Mouse (Mus musculus) limb, embryonic 13.5 days (tissue): ENCODE measurements around the gene Olfr1351. TPM values are rescaled to one million over a fixed set of nuclear protein-coding genes. Genes with fewer than 3 reads are reported as not detected.
"Not testable (repeated sequence)": the region's sequence is repeated elsewhere in the genome, so short reads cannot be mapped to it uniquely, and the experiment has no call there.

Source experiments
- ATAC-seq: fragments of 200-750 bp; cut with Nextera tagmentation; 2 replicates; pipeline ENCODE4 v1.8.0; 2017; ENCODE audit warnings: low read depth, moderate number of reproducible peaks, moderate TSS enrichment; ENCODE audit not compliant: low FRiP score
- H3K27ac ChIP-seq: fragments of 300-500 bp; sonication (generic); 2 replicates; pipeline ENCODE4 v1.5.1; 2015; ENCODE audit warnings: inconsistent platforms, mild to moderate bottlenecking, moderate library complexity
- H3K27me3 ChIP-seq: fragments of 300-500 bp; sonication (generic); 2 replicates; pipeline ENCODE4 v1.6.1; 2015; ENCODE audit warnings: mild to moderate bottlenecking, inconsistent platforms
- H3K36me3 ChIP-seq: fragments of 300-500 bp; sonication (generic); 2 replicates; pipeline ENCODE4 v1.6.1; 2015; ENCODE audit warnings: inconsistent platforms, mild to moderate bottlenecking, moderate library complexity
- H3K4me1 ChIP-seq: fragments of 300-500 bp; sonication (generic); 2 replicates; pipeline ENCODE4 v1.6.1; 2015; ENCODE audit warnings: inconsistent platforms
- H3K4me2 ChIP-seq: fragments of 300-500 bp; sonication (generic); replicated peaks from 2 replicates; pipeline ENCODE4 v1.6.1; 2015; ENCODE audit warnings: inconsistent platforms, mild to moderate bottlenecking, moderate library complexity
- H3K4me3 ChIP-seq: fragments of 300-500 bp; sonication (generic); 2 replicates; pipeline ENCODE4 v1.5.1; 2015; ENCODE audit warnings: moderate library complexity, mild to moderate bottlenecking, inconsistent platforms
- H3K9ac ChIP-seq: fragments of 300-500 bp; sonication (generic); 2 replicates; pipeline ENCODE4 v1.6.1; 2015; ENCODE audit warnings: mild to moderate bottlenecking, inconsistent platforms
- H3K9me3 ChIP-seq: fragments of 300-500 bp; sonication (generic); 2 replicates; pipeline ENCODE4 v1.6.1; 2016; ENCODE audit warnings: inconsistent platforms
- WGBS: fragments of 180-500 bp; shearing (Covaris S2); methylation state at CpG from one replicate; pipeline ENCODE4 v1.1.7; 2015; 5-methylcytosine and 5-hydroxymethylcytosine counted together
- polyA plus RNA-seq: library from polyadenylated mRNA; unstranded; fragments of >200 nt; fragmentation: Nextera tagmentation; extraction: Ambion mirVana; gene quantifications from 2 replicates; pipeline ENCODE4 v1.2.1, GENCODE M21; 2015

The Olfr1351 gene
- not detected in 2 replicates for polyA plus RNA-seq

- H3K27ac ChIP-seq, result no peak within 1 kb of the TSS
- H3K4me3 ChIP-seq, result no peak within 1 kb of the TSS
- ATAC-seq, result no peak
- H3K9ac ChIP-seq, result no peak within 1 kb of the TSS
- no peaks in the 10 kb centered on the region for H3K9me3 ChIP-seq
- H3K27me3 ChIP-seq, result no peaks in the 10 kb centered on the region
- no peak within 1 kb of the TSS for H3K4me2 ChIP-seq
- 71% methylated on average over 1 of the region's 1 CpGs for WGBS
- H3K36me3 ChIP-seq, result no peaks in the 10 kb centered on the region
- H3K4me1 ChIP-seq, result no peaks in the 10 kb centered on the region
These were observed at the start of gene Olfr1351 for GRCm38 (mm10) chr10:79012172-79012571. Gene Olfr1351, plus strand, starts transcription at chr10:79012472.

DNA sequence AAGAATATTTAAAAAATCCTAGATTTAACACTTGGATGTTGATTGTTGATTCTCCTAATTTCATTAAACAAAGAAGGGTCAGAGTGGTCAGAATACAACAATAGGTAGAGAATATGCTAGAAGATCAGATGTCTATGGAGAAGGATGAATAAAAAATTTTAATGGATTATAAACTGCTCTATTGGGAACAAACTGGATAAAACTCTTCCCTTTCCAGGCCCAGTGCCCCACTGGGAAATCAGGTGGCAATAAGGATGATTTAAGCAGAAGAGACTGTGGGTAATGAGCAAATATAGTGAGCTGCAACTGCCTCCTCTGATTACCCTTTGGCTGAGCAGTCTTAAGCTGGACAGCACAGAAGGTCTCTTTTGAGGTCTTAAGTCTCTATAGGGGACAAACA, 49.3 kb upstream of the Olfr1351 start, which contains the start of gene Olfr1353:
TSS of gene Olfr1353 (plus strand) at position 301 of the 400 bp plus-strand sequence.
- not testable (repeated sequence) for H3K4me1 ChIP-seq, H3K9ac ChIP-seq, H3K4me2 ChIP-seq, ATAC-seq, H3K4me3 ChIP-seq, H3K27ac ChIP-seq, H3K27me3 ChIP-seq, H3K36me3 ChIP-seq, H3K9me3 ChIP-seq

DNA sequence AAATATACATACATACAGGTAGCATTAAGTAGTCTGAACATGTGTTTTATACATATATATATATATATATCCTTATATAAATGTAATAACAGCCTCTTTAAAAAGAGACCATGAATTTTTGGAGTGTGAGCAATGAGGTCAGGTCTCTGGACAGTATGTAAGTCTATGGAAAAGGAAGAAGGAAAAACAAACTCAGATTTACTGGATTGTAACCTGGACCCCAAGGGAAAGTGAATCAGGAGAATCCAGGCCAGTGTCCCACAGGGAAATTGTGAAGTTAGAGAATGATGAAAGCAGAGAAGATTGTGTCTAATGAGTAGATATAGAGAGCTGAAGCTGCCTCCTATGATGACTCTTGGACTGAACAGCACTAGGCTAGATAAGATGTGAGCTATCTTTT, 31.5 kb upstream of the Olfr1351 start, which contains the start of gene Olfr1352:
TSS of gene Olfr1352 (plus strand) at position 301 of the 400 bp plus-strand sequence.
- H3K4me2 ChIP-seq, result no peak within 1 kb of the TSS
- no peak within 1 kb of the TSS for H3K27ac ChIP-seq
- H3K4me3 ChIP-seq, result no peak within 1 kb of the TSS
- no peaks in the 10 kb centered on the region for H3K4me1 ChIP-seq
- no peaks in the 10 kb centered on the region for H3K36me3 ChIP-seq
- no peaks in the 10 kb centered on the region; the same call in 1 of the 2 replicates for H3K9me3 ChIP-seq
- H3K27me3 ChIP-seq, result no peaks in the 10 kb centered on the region
- no peak for ATAC-seq
- no peak within 1 kb of the TSS for H3K9ac ChIP-seq

DNA sequence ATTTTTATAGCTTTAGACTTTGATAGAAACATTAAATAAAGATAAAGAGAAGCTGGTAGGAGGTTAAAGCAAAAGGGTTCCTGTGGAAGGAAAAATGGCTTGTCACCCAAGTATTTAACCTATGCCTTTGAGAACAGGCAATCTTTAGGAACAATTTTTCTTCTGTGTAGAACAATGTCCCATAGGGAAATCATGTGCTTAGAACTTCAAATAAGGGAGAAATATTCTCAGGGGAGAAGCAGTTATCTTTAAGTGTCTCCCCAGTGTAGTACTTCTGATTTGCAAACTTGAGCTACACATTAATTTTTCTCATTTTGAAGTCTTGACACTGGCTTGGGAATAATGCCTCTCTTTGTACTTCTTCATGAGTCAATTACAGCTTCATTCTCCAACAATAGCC, 16.2 kb downstream of the Olfr1351 start, which contains the start of gene Olfr57:
TSS of gene Olfr57 (plus strand) at position 301 of the 400 bp plus-strand sequence.
- no peak within 1 kb of the TSS for H3K27ac ChIP-seq
- no peak for ATAC-seq
- H3K4me3 ChIP-seq, result no peak within 1 kb of the TSS
- no peaks in the 10 kb centered on the region for H3K27me3 ChIP-seq
- no peak within 1 kb of the TSS for H3K4me2 ChIP-seq
- H3K9me3 ChIP-seq, result no peaks in the 10 kb centered on the region; the same call in 1 of the 2 replicates
- no peak within 1 kb of the TSS for H3K9ac ChIP-seq
- no peaks in the 10 kb centered on the region for H3K4me1 ChIP-seq
- no peaks in the 10 kb centered on the region for H3K36me3 ChIP-seq

GRCm38 (mm10) chr10:79042457-79042856, 30.2 kb downstream of the Olfr1351 start:
- not testable (repeated sequence) for ATAC-seq
- 87% methylated on average over 2 of the region's 2 CpGs for WGBS

DNA sequence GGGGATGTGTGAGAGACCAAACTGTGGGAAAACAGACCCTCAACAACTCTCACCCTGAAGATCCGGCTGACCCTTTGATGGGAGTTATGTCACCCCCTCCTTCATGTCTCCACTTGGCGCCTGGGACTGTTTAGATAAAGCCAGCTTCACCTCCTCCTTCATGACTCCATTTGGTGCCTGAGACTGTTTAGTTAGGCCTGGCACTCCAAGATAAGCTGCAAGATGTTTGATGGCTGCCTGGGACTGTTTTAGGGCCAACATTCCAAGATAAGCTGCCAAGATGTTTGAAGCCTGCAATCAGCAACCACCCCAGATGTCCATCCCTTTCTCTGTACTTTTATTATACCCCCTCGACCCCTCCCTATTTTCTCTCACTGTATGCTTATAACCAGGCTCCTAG, 45.1 kb downstream of the Olfr1351 start:
- H3K4me2 ChIP-seq, H3K27ac ChIP-seq, H3K4me3 ChIP-seq, H3K4me1 ChIP-seq, H3K27me3 ChIP-seq, ATAC-seq, H3K9ac ChIP-seq: not testable (repeated sequence)
- Histone ChIP-seq H3K9me3 (peaks cover 29% of the 10 kb centered on the region), H3K36me3 (peaks cover 54% of the 10 kb centered on the region)
- WGBS, result 77% methylated on average over 3 of the region's 3 CpGs

More at GRCm38 (mm10) chr10:79042457-79042856, 30.2 kb downstream of the Olfr1351 start:
- H3K36me3 ChIP-seq, H3K27ac ChIP-seq, H3K4me2 ChIP-seq, H3K4me1 ChIP-seq, H3K27me3 ChIP-seq, H3K9ac ChIP-seq, H3K4me3 ChIP-seq: not testable (repeated sequence)
- peaks cover 16% of the 10 kb centered on the region for H3K9me3 ChIP-seq

Other genes with a start within 250 kb of the Olfr1351 start
- gene Slc1a6, start 232.0 kb upstream of the Olfr1351 start, polyA plus RNA-seq, result 2.3 and 3.0 TPM in 2 replicates
- not detected in 2 replicates for gene Olfr1356, start 160.3 kb upstream of the Olfr1351 start, polyA plus RNA-seq
- gene Olfr1355, start 136.9 kb upstream of the Olfr1351 start, polyA plus RNA-seq, result not detected in 2 replicates
- not detected in 2 replicates for gene Olfr1354, start 99.3 kb upstream of the Olfr1351 start, polyA plus RNA-seq
- gene Olfr8, start 61.8 kb upstream of the Olfr1351 start, polyA plus RNA-seq, result not detected in 2 replicates
- not detected in 2 replicates for gene Olfr1353, start 49.2 kb upstream of the Olfr1351 start, polyA plus RNA-seq
- gene Olfr1352, start 31.4 kb upstream of the Olfr1351 start, polyA plus RNA-seq, result not detected in 2 replicates
- gene Olfr57, start 16.3 kb downstream of the Olfr1351 start, polyA plus RNA-seq, result 0.27 TPM in 1 of 2 replicates, not detected in the other
- 45.0 and 45.9 TPM in 2 replicates for gene 2610008E11Rik, start 85.1 kb downstream of the Olfr1351 start, polyA plus RNA-seq
- not detected in 2 replicates for gene Vmn2r80, start 136.3 kb downstream of the Olfr1351 start, polyA plus RNA-seq
- not detected in 2 replicates for gene Vmn2r81, start 235.2 kb downstream of the Olfr1351 start, polyA plus RNA-seq